Mouse (Mus musculus): ENCODE data around the gene Acaa1b. TPM values are rescaled to one million over a fixed set of nuclear protein-coding genes. Genes with fewer than 3 reads are reported as not detected.

Acaa1b gene
- polyA plus RNA-seq, 1 experiment from 2014 or later: 0.84 TPM

- H3K36me3 ChIP-seq (ENCODE audit: control insufficient read depth, insufficient read depth, low read length): no peaks in the 10 kb centered on the region
- H3K4me1 ChIP-seq (replicated peaks; ENCODE audit: control insufficient read depth, insufficient read depth, low read length): no peaks in the 10 kb centered on the region
- no peak overlapping the region for H3K9ac ChIP-seq (ENCODE audit: low read length)
- H3K4me3 ChIP-seq (ENCODE audit: low read depth, low read length): no peak overlapping the region
- no peaks in the 10 kb centered on the region for H3K27me3 ChIP-seq (ENCODE audit: control insufficient read depth, insufficient read depth, low read length)
- DNase-seq (ENCODE audit: low spot score) (no peak), ATAC-seq (replicated peaks; ENCODE audit: low FRiP score) (no peak)
- 85% methylated on average over 12 of the region's 12 CpGs for WGBS
- no peaks in the 10 kb centered on the region for H3K9me3 ChIP-seq (ENCODE audit: control insufficient read depth, low read length)
- no peak overlapping the region for H3K27ac ChIP-seq (ENCODE audit: low read depth, low read length)
- no peak overlapping the region for H3K4me2 ChIP-seq (ENCODE audit: low read depth, low read length, severe bottlenecking)
Measured at GRCm38 (mm10) chr9:119128436-119129181, 28.3 kb downstream of the Acaa1b start.

DNA sequence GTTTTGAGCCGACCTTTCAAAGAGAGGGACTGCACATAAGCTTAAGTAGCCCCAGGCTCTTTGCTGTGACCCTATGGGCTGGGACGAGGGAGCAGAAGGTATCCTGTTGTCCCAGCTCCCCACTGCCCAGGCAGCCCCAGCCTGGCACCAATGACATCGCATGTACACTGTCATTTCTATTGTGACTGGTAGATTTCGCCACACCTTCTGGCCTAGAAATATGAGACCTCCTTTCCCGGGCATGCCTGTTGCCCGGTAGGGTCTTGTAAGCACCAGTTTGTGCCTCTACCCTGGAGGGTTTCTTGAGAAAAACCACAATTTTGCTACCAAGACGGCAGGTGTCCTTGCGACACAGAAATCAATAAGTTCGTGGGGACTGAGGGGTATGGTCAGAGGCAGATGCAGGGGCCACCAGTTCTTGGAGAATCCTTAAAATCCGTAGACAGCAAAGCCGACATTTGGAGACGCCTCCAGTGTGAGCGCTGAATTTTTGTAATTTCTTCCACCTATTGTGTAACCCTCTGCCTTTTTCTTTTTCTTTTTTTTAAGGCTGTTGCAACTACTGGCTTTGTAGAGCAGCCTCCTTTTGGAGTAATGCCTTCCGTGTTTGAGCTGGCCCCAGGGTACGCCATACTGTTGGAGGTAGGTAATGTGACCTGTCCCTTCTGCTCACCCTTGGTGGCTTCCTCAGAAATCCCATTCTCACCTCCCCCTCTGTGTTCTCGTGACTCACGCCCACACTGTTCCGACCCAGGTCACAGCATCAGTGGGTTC, 34.1 kb downstream of the Acaa1b start:
- H3K27me3 ChIP-seq (ENCODE audit: control insufficient read depth, insufficient read depth, low read length): no peaks in the 10 kb centered on the region
- 86% methylated on average over 18 of the region's 18 CpGs for WGBS
- H3K27ac ChIP-seq (ENCODE audit: low read depth, low read length): no peak overlapping the region
- H3K4me3 ChIP-seq (ENCODE audit: low read depth, low read length): no peak overlapping the region
- ATAC-seq (replicated peaks; ENCODE audit: low FRiP score) (no peak), DNase-seq (ENCODE audit: low spot score) (no peak)
- no peak overlapping the region for H3K9ac ChIP-seq (ENCODE audit: low read length)
- H3K4me1 ChIP-seq (replicated peaks; ENCODE audit: control insufficient read depth, insufficient read depth, low read length): 0 out of 2 replicates have a peak, but pooled peaks cover 3% of the 10 kb centered on the region
- H3K36me3 ChIP-seq (ENCODE audit: control insufficient read depth, insufficient read depth, low read length): no peaks in the 10 kb centered on the region
- H3K4me2 ChIP-seq (ENCODE audit: low read depth, low read length, severe bottlenecking): no peak overlapping the region
- no peaks in the 10 kb centered on the region for H3K9me3 ChIP-seq (ENCODE audit: control insufficient read depth, low read length)

GRCm38 (mm10) chr9:119120168-119120560, 36.7 kb downstream of the Acaa1b start:
- Histone ChIP-seq H3K4me3 (ENCODE audit: low read depth, low read length) (no peak overlapping the region), H3K27ac (ENCODE audit: low read depth, low read length) (no peak overlapping the region), H3K4me1 (replicated peaks; ENCODE audit: control insufficient read depth, insufficient read depth, low read length) (0 out of 2 replicates have a peak, but pooled peaks cover 3% of the 10 kb centered on the region), H3K9ac (ENCODE audit: low read length) (no peak overlapping the region), H3K4me2 (ENCODE audit: low read depth, low read length, severe bottlenecking) (no peak overlapping the region), H3K36me3 (ENCODE audit: control insufficient read depth, insufficient read depth, low read length) (no peaks in the 10 kb centered on the region), H3K9me3 (ENCODE audit: control insufficient read depth, low read length) (no peaks in the 10 kb centered on the region), H3K27me3 (ENCODE audit: control insufficient read depth, insufficient read depth, low read length) (no peaks in the 10 kb centered on the region)
- no peak for ATAC-seq (replicated peaks; ENCODE audit: low FRiP score)
- WGBS: 79% methylated on average over 3 of the region's 3 CpGs
- no peak for DNase-seq (ENCODE audit: low spot score)

DNA sequence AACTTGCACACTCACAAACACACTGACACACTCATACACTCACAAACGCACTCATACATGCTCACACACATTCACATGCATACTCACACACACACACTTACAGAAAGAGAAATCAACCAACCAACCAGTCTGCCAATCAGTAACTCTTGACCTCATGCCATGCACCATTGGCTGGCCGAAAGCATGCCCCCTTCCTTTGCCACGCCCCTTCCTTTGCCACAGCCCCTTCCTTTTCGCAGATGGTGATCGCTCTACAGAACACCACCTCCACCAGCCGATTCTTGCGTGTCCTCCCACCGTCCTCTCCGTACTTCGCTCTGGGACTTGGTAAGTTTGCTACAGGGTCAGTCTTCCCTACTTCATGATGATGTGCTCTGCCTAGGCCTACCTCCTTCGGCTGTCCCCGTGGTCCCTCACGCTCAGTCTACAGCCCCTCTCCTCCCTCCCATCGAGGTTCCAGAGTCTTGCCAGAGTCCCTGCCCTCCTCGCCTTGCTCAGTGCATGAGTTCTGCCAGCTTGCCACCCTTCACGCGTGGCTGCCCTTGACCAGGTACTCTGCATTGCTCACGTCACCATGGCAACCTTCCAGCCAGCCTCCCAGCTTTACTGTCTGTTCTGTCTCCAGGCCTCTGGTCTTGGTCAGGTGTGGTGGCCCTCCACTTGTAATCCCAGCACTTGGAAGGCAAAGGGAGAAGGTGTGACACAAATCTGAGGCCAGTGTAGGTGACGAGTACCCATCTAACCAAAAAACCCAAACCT, 37.3 kb downstream of the Acaa1b start:
- no peak for DNase-seq (ENCODE audit: low spot score)
- Histone ChIP-seq H3K4me2 (ENCODE audit: low read depth, low read length, severe bottlenecking) (no peak overlapping the region), H3K4me1 (replicated peaks; ENCODE audit: control insufficient read depth, insufficient read depth, low read length) (0 out of 2 replicates have a peak, but pooled peaks cover 3% of the 10 kb centered on the region), H3K4me3 (ENCODE audit: low read depth, low read length) (no peak overlapping the region), H3K27ac (ENCODE audit: low read depth, low read length) (no peak overlapping the region), H3K36me3 (ENCODE audit: control insufficient read depth, insufficient read depth, low read length) (no peaks in the 10 kb centered on the region), H3K9me3 (ENCODE audit: control insufficient read depth, low read length) (no peaks in the 10 kb centered on the region), H3K9ac (ENCODE audit: low read length) (no peak overlapping the region), H3K27me3 (ENCODE audit: control insufficient read depth, insufficient read depth, low read length) (no peaks in the 10 kb centered on the region)
- no peak for ATAC-seq (replicated peaks; ENCODE audit: low FRiP score)
- WGBS: 88% methylated on average over 19 of the region's 19 CpGs

DNA sequence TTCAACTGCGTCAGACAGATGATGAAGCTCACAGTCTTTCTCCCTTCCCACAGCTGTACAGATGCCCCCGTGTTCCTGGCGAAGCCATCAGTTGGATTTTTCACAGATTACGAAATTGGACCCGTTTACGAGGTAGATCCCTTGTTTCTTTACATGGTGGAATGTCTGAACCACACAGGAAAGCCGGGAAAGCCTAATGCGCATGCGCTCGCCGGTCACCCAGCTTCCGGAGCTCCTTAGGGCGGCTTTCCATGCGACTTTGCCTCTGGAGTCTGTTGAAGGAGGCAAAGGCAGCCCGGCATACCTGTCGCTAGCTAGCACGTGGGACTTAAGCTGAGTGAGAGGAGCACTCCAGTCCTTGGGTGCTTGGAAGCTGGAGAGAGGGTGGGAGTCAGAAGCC, 42.0 kb downstream of the Acaa1b start:
- no peak overlapping the region for H3K4me2 ChIP-seq (ENCODE audit: low read depth, low read length, severe bottlenecking)
- no peak overlapping the region for H3K9ac ChIP-seq (ENCODE audit: low read length)
- WGBS: 88% methylated on average over 17 of the region's 17 CpGs
- no peak for ATAC-seq (replicated peaks; ENCODE audit: low FRiP score)
- H3K27ac ChIP-seq (ENCODE audit: low read depth, low read length): no peak overlapping the region
- no peak overlapping the region for H3K4me3 ChIP-seq (ENCODE audit: low read depth, low read length)
- H3K36me3 ChIP-seq (ENCODE audit: control insufficient read depth, insufficient read depth, low read length): no peaks in the 10 kb centered on the region
- H3K9me3 ChIP-seq (ENCODE audit: control insufficient read depth, low read length): no peaks in the 10 kb centered on the region
- H3K27me3 ChIP-seq (ENCODE audit: control insufficient read depth, insufficient read depth, low read length): no peaks in the 10 kb centered on the region
- DNase-seq (ENCODE audit: low spot score): no peak
- H3K4me1 ChIP-seq (replicated peaks; ENCODE audit: control insufficient read depth, insufficient read depth, low read length): peaks cover 3% of the 10 kb centered on the region; the same call in 1 of the 2 replicates

DNA sequence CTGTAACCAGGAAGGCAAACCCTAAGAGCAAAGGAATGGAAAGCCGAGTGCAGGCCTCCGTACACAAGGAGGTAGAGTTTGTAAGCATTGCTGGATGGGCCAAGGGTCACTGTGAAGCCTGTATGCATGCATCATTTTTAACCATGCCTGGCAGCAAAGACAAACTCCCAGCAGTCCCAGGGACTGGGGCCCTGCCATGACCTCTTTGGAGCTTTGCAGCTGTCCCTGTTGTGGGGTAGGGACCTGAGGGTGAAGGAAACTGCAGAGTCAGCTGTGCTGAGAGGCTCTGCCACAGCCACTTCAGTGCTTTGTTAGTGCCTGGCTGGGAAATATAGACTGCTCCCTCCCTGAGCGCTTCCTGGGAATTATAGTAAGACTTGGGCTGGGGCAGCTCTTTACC, 46.3 kb downstream of the Acaa1b start:
- Histone ChIP-seq H3K4me3 (ENCODE audit: low read depth, low read length) (no peak overlapping the region), H3K27ac (ENCODE audit: low read depth, low read length) (no peak overlapping the region), H3K9me3 (ENCODE audit: control insufficient read depth, low read length) (no peaks in the 10 kb centered on the region), H3K27me3 (ENCODE audit: control insufficient read depth, insufficient read depth, low read length) (no peaks in the 10 kb centered on the region), H3K4me1 (replicated peaks; ENCODE audit: control insufficient read depth, insufficient read depth, low read length) (no peaks in the 10 kb centered on the region; the same call in 1 of the 2 replicates), H3K4me2 (ENCODE audit: low read depth, low read length, severe bottlenecking) (no peak overlapping the region), H3K9ac (ENCODE audit: low read length) (no peak overlapping the region; the same call in 1 of the 2 replicates), H3K36me3 (ENCODE audit: control insufficient read depth, insufficient read depth, low read length) (no peaks in the 10 kb centered on the region)
- ATAC-seq (replicated peaks; ENCODE audit: low FRiP score): no peak
- DNase-seq (ENCODE audit: low spot score): no peak
- WGBS: 40% methylated on average over 3 of the region's 3 CpGs

GRCm38 (mm10) chr9:119109685-119110353, 47.1 kb downstream of the Acaa1b start:
- no peaks in the 10 kb centered on the region for H3K36me3 ChIP-seq (ENCODE audit: control insufficient read depth, insufficient read depth, low read length)
- DNase-seq (ENCODE audit: low spot score) (no peak), ATAC-seq (replicated peaks; ENCODE audit: low FRiP score) (no peak)
- WGBS: 51% methylated on average over 12 of the region's 12 CpGs
- no peak overlapping the region for H3K27ac ChIP-seq (ENCODE audit: low read depth, low read length)
- no peak overlapping the region for H3K4me2 ChIP-seq (ENCODE audit: low read depth, low read length, severe bottlenecking)
- no peaks in the 10 kb centered on the region; the same call in 1 of the 2 replicates for H3K4me1 ChIP-seq (replicated peaks; ENCODE audit: control insufficient read depth, insufficient read depth, low read length)
- H3K4me3 ChIP-seq (ENCODE audit: low read depth, low read length): no peak overlapping the region
- H3K9ac ChIP-seq (ENCODE audit: low read length): no peak overlapping the region
- no peaks in the 10 kb centered on the region for H3K9me3 ChIP-seq (ENCODE audit: control insufficient read depth, low read length)
- H3K27me3 ChIP-seq (ENCODE audit: control insufficient read depth, insufficient read depth, low read length): no peaks in the 10 kb centered on the region

GRCm38 (mm10) chr9:119107566-119107965, 49.3 kb downstream of the Acaa1b start:
- Histone ChIP-seq H3K4me2 (ENCODE audit: low read depth, low read length, severe bottlenecking) (no peak overlapping the region), H3K9ac (ENCODE audit: low read length) (no peak overlapping the region), H3K27me3 (ENCODE audit: control insufficient read depth, insufficient read depth, low read length) (peaks cover 5% of the 10 kb centered on the region), H3K4me1 (replicated peaks; ENCODE audit: control insufficient read depth, insufficient read depth, low read length) (peaks cover 5% of the 10 kb centered on the region; the same call in 1 of the 2 replicates), H3K27ac (ENCODE audit: low read depth, low read length) (no peak overlapping the region), H3K36me3 (ENCODE audit: control insufficient read depth, insufficient read depth, low read length) (no peaks in the 10 kb centered on the region), H3K4me3 (ENCODE audit: low read depth, low read length) (no peak overlapping the region), H3K9me3 (ENCODE audit: control insufficient read depth, low read length) (no peaks in the 10 kb centered on the region)
- no peak for ATAC-seq (replicated peaks; ENCODE audit: low FRiP score)
- 86% methylated on average over 4 of the region's 4 CpGs for WGBS
- DNase-seq (ENCODE audit: low spot score): no peak
